Mouse (Mus musculus) intestine, embryonic 15.5 days (tissue): Measurements from ENCODE around the gene Hectd3. TPM values are rescaled to one million over a fixed set of nuclear protein-coding genes. Genes with fewer than 3 reads are reported as not detected.

ENCODE experiments used
- ATAC-seq: fragments of 200-750 bp; cut with Nextera tagmentation; 2 replicates; pipeline ENCODE4 v1.8.0; 2017; ENCODE audit warnings: moderate TSS enrichment, moderate library complexity
- H3K27ac ChIP-seq: fragments of 300-500 bp; sonication (generic); 2 replicates; pipeline ENCODE4 v1.5.1; 2015; ENCODE audit warnings: mild to moderate bottlenecking, inconsistent platforms
- H3K27me3 ChIP-seq: fragments of 300-500 bp; sonication (generic); replicated peaks from 2 replicates; pipeline ENCODE4 v1.6.1; 2015; ENCODE audit warnings: inconsistent platforms
- H3K36me3 ChIP-seq: fragments of 300-500 bp; sonication (generic); 2 replicates; pipeline ENCODE4 v1.6.1; 2015; ENCODE audit warnings: inconsistent platforms
- H3K4me1 ChIP-seq: fragments of 300-500 bp; sonication (generic); replicated peaks from 2 replicates; pipeline ENCODE4 v1.6.1; 2015; ENCODE audit warnings: inconsistent platforms
- H3K4me2 ChIP-seq: fragments of 300-500 bp; sonication (generic); replicated peaks from 2 replicates; pipeline ENCODE4 v1.6.1; 2015; ENCODE audit warnings: mild to moderate bottlenecking, inconsistent platforms
- H3K4me3 ChIP-seq: fragments of 300-500 bp; sonication (generic); replicated peaks from 2 replicates; pipeline ENCODE4 v1.5.1; 2015; ENCODE audit warnings: inconsistent platforms
- H3K9ac ChIP-seq: fragments of 300-500 bp; sonication (generic); 2 replicates; pipeline ENCODE4 v1.6.1; 2015; ENCODE audit warnings: inconsistent platforms
- H3K9me3 ChIP-seq: fragments of 300-500 bp; sonication (generic); 2 replicates; pipeline ENCODE4 v1.6.1; 2016; ENCODE audit warnings: inconsistent platforms
- WGBS: fragments of 180-500 bp; shearing (Covaris S2); methylation state at CpG from one replicate; pipeline ENCODE4 v1.1.7; 2015; 5-methylcytosine and 5-hydroxymethylcytosine counted together
- polyA plus RNA-seq: library from polyadenylated mRNA; unstranded; fragments of >200 nt; fragmentation: Nextera tagmentation; extraction: Ambion mirVana; gene quantifications from 2 replicates; pipeline ENCODE4 v1.2.1, GENCODE M21; 2015

Hectd3 gene
- 12.6 TPM in 2 replicates for polyA plus RNA-seq

- Histone ChIP-seq H3K4me1 (peaks cover 28% of the 10 kb centered on the region), H3K27me3 (no peaks in the 10 kb centered on the region), H3K9me3 (no peaks in the 10 kb centered on the region), H3K4me3 (peak within 1 kb of the TSS; percentile 99), H3K9ac (peak within 1 kb of the TSS; percentile 85), H3K4me2 (peak within 1 kb of the TSS; percentile 96), H3K27ac (peak within 1 kb of the TSS; percentile 80), H3K36me3 (peaks cover 3% of the 10 kb centered on the region; the same call in 1 of the 2 replicates)
- peak; percentile 73 for ATAC-seq
- WGBS, result under 1% methylated on average over 58 of the region's 58 CpGs
Measured at GRCm38 (mm10) chr4:116995131-116995797, at the start of gene Hectd3. Gene Hectd3 (plus strand): TSS chr4:116995317.

DNA sequence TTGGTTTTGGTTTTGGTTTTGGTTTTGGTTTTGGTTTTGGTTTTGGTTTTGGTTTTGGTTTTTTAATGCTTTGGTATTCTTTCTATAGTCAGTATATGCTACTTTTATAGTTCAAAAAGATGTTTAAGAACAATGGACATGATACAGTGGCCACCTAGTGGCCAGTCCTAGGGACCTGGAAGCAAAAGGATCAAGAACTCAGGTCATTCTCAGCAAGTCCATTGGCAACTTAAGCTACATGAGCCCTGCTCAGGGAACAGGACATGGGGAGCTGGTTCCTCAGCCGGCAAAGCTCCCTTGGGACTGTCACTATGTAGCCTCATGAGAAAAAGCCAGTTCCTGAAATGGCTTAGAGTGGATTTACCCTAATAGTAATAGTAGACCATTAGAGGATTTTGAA lies 43.5 kb upstream of the Hectd3 start:
- no peaks in the 10 kb centered on the region for H3K36me3 ChIP-seq
- H3K27ac ChIP-seq, result no peak overlapping the region
- no peak overlapping the region for H3K4me3 ChIP-seq
- H3K4me1 ChIP-seq, result no peaks in the 10 kb centered on the region
- 58% methylated on average over 1 of the region's 1 CpGs for WGBS
- no peak overlapping the region for H3K9ac ChIP-seq
- no peaks in the 10 kb centered on the region for H3K9me3 ChIP-seq
- no peaks in the 10 kb centered on the region for H3K27me3 ChIP-seq
- H3K4me2 ChIP-seq, result no peak overlapping the region
- ATAC-seq, result no peak

DNA sequence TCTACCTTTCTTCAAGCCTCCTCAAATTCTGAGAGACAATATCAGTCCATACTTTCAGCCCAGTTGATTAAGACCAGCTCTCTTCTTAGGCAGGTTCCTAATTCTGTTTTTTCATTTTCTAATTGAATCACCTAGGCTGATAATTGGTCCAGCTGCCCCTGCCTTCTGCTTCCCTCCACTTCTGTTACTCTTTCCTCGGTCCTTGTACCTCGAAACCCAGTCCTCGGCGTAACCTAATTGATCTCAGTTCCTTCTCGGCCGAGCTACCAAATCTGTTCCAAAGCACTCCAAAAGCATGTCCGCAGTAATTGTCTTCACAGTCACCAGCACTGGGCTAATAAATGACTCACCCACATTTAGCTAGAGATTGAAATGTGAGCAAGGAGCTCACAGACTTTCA lies 40.2 kb upstream of the Hectd3 start:
- Histone ChIP-seq H3K36me3 (no peaks in the 10 kb centered on the region), H3K27ac (no peak overlapping the region), H3K27me3 (no peaks in the 10 kb centered on the region), H3K9ac (no peak overlapping the region), H3K4me3 (no peak overlapping the region), H3K9me3 (no peaks in the 10 kb centered on the region), H3K4me2 (no peak overlapping the region), H3K4me1 (no peaks in the 10 kb centered on the region)
- WGBS, result 83% methylated on average over 7 of the region's 7 CpGs
- no peak for ATAC-seq

GRCm38 (mm10) chr4:116976503-116976902 lies 18.6 kb upstream of the Hectd3 start:
- Histone ChIP-seq H3K9ac (no peak overlapping the region), H3K36me3 (no peaks in the 10 kb centered on the region), H3K9me3 (no peaks in the 10 kb centered on the region), H3K4me1 (no peaks in the 10 kb centered on the region), H3K27ac (no peak overlapping the region), H3K4me2 (no peak overlapping the region), H3K27me3 (no peaks in the 10 kb centered on the region), H3K4me3 (no peak overlapping the region)
- ATAC-seq, result no peak
- WGBS, result 64% methylated on average over 2 of the region's 2 CpGs

- Histone ChIP-seq H3K27ac (no peak overlapping the region), H3K4me3 (no peak overlapping the region), H3K4me2 (no peak overlapping the region), H3K9ac (no peak overlapping the region), H3K4me1 (no peaks in the 10 kb centered on the region), H3K9me3 (no peaks in the 10 kb centered on the region), H3K27me3 (no peaks in the 10 kb centered on the region), H3K36me3 (no peaks in the 10 kb centered on the region)
- 86% methylated on average over 7 of the region's 7 CpGs for WGBS
- ATAC-seq, result no peak
Measured at GRCm38 (mm10) chr4:116985681-116986080, 9.4 kb upstream of the Hectd3 start.

DNA sequence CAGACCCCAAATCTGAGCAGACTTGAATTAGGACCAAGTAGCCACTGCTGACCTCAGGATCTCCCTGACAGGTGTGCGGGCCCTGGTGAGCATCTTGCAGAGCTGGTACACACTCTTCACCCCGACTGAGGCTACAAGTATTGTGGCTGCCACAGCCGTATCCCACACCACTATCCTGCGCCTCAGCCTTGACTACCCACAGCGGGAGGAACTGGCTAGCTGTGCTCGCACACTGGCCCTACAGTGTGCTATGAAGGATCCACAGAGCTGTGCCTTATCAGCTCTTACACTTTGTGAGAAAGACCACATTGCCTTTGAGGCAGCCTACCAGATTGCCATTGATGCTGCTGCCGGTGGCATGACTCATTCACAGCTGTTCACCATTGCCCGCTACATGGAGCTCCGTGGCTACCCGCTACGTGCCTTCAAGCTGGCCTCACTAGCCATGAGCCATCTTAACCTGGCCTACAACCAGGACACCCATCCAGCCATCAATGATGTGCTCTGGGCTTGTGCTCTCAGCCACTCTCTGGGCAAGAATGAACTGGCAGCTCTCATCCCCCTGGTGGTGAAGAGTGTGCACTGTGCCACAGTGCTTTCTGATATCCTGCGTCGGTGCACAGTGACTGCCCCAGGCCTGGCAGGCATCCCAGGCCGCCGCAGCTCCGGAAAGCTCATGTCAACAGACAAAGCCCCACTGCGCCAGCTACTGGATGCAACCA lies 8.6 kb upstream of the Hectd3 start:
- ATAC-seq, result peak; percentile 73
- WGBS, result 63% methylated on average over 17 of the region's 17 CpGs
- H3K9ac ChIP-seq, result no peak overlapping the region

DNA sequence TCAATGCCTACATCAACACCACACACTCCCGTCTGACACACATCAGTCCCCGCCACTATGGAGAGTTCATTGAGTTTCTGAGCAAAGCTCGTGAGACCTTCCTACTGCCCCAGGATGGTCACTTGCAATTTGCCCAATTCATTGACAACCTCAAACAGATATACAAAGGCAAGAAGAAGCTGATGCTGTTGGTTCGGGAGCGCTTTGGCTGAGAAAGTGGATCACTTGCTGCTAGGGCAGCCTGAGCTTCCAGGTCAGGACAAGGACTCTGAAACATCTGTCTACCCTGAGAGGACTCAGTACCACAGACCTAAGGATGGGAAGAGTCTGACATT lies 8.0 kb upstream of the Hectd3 start:
- Histone ChIP-seq H3K9ac (no peak overlapping the region), H3K36me3 (no peaks in the 10 kb centered on the region), H3K4me3 (no peak overlapping the region), H3K27me3 (no peaks in the 10 kb centered on the region), H3K9me3 (no peaks in the 10 kb centered on the region), H3K27ac (no peak overlapping the region), H3K4me2 (no peak overlapping the region), H3K4me1 (no peaks in the 10 kb centered on the region)
- WGBS, result 79% methylated on average over 5 of the region's 5 CpGs
- no peak for ATAC-seq

More for the DNA sequence above, 8.6 kb upstream of the Hectd3 start:
- no peaks in the 10 kb centered on the region for H3K27me3 ChIP-seq
- H3K4me2 ChIP-seq, result no peak overlapping the region
- H3K4me1 ChIP-seq, result no peaks in the 10 kb centered on the region
- no peaks in the 10 kb centered on the region for H3K36me3 ChIP-seq
- H3K4me3 ChIP-seq, result no peak overlapping the region
- H3K9me3 ChIP-seq, result no peaks in the 10 kb centered on the region
- H3K27ac ChIP-seq, result no peak overlapping the region

DNA sequence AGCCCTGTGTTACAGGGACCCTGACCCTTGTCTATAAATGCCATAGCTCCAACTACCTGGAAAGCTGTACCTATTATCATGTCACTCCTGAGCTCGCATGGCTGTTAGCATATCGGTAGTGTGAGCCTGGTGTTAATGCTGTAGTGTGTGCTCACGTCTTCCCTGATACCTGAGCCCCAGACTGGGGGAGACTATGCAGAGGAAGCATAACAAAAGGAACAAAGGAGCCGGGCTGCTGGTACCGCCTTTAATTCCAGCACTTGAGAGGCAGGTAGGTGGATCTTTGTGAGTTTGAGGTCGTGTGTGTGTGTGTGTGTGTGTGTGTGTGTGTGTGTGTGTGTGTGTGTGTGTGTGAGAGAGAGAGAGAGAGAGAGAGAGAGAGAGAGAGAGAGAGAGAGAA lies 5.4 kb upstream of the Hectd3 start:
- H3K27me3 ChIP-seq, result no peaks in the 10 kb centered on the region
- peaks cover 12% of the 10 kb centered on the region for H3K4me1 ChIP-seq
- H3K27ac ChIP-seq, result no peak overlapping the region
- WGBS, result 68% methylated on average over 6 of the region's 6 CpGs
- no peak overlapping the region for H3K9ac ChIP-seq
- ATAC-seq, result no peak
- no peak overlapping the region for H3K4me3 ChIP-seq
- no peaks in the 10 kb centered on the region for H3K9me3 ChIP-seq
- H3K4me2 ChIP-seq, result no peak overlapping the region
- no peaks in the 10 kb centered on the region for H3K36me3 ChIP-seq

DNA sequence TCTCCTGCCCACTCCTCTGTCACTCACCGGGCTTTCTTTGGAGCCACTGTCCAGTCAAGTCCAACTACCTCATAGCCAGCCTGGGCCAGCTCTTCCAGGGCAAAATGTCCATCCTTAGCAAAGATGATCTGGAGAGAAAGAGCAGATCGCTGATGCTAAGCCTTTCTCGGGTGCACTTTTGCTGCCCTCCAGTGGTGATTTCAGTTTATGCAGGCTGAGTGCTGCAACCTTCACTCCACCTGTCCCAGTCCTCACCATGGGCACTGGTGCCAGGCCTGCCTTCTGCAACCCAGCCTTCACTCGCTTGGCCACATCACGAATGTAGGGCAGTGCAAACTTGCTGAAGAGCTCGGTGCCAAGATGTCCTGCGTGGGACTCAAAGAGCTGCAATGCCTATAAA lies 3.8 kb upstream of the Hectd3 start:
- Histone ChIP-seq H3K4me1 (peaks cover 25% of the 10 kb centered on the region), H3K9ac (no peak overlapping the region), H3K36me3 (no peaks in the 10 kb centered on the region), H3K27ac (no peak overlapping the region), H3K4me3 (no peak overlapping the region), H3K27me3 (no peaks in the 10 kb centered on the region), H3K4me2 (no peak overlapping the region), H3K9me3 (no peaks in the 10 kb centered on the region)
- no peak for ATAC-seq
- 9% methylated on average over 7 of the region's 7 CpGs for WGBS

DNA sequence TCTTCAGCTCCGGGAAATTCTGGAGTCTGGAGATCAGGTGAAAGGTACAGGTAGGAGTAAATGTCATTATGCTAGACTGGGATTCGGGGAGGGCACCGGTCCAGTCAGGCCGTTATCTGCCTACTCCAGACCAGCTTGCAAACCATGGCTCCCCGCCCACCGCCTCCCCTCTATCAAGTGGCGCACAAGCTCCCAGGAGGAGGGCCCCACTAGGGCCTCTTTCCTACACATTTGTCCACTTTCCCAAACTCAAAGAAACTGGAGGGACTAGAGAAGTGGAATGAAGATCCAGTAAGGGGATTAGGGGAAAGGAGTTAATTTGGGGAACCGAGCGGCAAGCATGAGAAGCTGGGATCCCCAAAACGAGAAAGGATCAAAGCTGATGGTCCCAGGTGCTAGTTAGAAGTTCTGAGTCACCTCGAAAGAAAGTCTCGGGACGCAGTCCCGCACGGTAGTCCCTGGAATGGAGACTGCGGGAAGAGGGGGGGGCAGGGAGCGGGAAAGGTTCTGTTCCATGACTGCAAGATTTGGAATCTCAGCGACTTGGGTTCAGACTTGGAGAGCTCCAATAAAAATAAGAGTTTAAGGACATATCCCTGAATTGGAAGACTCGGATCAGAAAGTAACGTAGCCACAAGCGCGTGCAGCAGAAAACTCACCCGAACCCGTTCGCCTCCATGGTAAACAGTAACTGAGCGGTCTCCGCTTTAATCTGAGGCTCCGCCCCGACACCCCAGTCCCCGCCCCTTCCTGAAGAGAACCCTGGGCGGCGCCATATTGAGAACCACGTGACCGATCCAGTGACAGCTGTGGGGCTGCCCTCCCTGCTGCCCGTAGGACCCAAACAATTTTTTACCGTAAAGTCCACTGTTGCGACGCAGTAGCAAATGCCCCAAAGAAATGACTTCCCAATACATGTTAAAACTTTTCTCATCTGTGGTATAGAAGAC lies 1.2 kb upstream of the Hectd3 start, which contains the start of gene Urod:
Urod (minus strand) TSS at position 742 of the 950 bp plus-strand sequence.
- peak within 1 kb of the TSS; percentile 85 for H3K9ac ChIP-seq
- peak within 1 kb of the TSS; percentile 96 for H3K4me2 ChIP-seq
- H3K9me3 ChIP-seq, result no peaks in the 10 kb centered on the region
- peaks cover 3% of the 10 kb centered on the region; the same call in 1 of the 2 replicates for H3K36me3 ChIP-seq
- WGBS, result under 1% methylated on average over 38 of the region's 38 CpGs
- H3K4me1 ChIP-seq, result peaks cover 28% of the 10 kb centered on the region
- no peaks in the 10 kb centered on the region for H3K27me3 ChIP-seq
- peak; percentile 94 for ATAC-seq
- H3K27ac ChIP-seq, result peak within 1 kb of the TSS; percentile 80
- H3K4me3 ChIP-seq, result peak within 1 kb of the TSS; percentile 99

DNA sequence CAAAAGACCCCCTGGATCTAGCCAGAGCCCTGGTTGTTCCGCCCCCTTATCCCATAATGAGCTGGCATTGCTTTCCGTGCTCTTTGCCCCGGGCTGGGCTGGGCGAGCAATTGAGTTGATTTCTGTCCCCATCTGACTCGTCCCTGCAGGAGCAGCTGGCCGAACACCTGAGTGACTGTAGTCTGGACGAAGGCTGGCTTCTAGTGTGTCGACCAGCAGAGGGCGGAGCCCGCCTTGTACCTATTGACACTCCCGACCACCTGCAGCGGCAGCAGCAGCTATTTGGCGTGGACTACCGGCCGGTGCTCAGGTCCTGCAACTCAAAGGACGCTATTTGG lies 650 bp downstream of the Hectd3 start:
- H3K36me3 ChIP-seq, result peaks cover 3% of the 10 kb centered on the region; the same call in 1 of the 2 replicates
- peak overlapping the region; percentile 80; the same call in 1 of the 2 replicates for H3K27ac ChIP-seq
- H3K4me3 ChIP-seq, result peak overlapping the region; percentile 99
- H3K9ac ChIP-seq, result peak overlapping the region; percentile 85
- H3K4me2 ChIP-seq, result peak overlapping the region; percentile 96
- peak; percentile 71 for ATAC-seq
- H3K4me1 ChIP-seq, result peaks cover 28% of the 10 kb centered on the region
- under 1% methylated on average over 16 of the region's 16 CpGs for WGBS
- no peaks in the 10 kb centered on the region for H3K9me3 ChIP-seq
- H3K27me3 ChIP-seq, result no peaks in the 10 kb centered on the region

DNA sequence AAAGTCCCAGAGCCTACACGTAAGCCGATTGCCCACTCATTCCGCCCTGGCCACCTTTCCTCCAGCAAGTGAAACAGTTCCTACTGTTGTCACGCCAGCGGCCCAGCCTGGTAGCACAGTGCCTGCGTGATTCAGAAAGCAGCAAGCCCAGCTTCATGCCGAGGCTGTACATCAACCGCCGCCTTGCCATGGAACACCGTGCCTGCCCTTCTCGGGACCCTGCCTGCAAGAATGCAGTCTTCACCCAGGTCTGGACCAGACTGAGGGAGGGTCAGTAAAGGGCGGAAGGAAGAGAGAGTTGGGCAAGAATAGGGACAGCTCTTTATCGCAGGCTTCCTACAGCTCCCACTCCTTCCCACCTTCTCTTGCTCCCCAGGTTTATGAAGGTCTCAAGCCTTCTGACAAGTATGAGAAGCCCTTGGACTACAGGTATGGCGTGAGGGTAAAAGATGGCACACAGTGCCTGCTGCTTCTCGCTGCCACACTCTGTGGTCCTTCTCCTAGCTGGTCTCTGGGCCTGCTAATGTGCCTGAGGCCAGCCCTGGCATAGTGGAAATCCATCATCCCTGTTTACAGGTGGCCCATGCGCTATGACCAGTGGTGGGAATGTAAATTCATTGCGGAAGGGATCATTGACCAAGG lies 4.5 kb downstream of the Hectd3 start:
- Histone ChIP-seq H3K4me1 (peaks cover 20% of the 10 kb centered on the region), H3K4me2 (no peak overlapping the region), H3K27me3 (no peaks in the 10 kb centered on the region), H3K36me3 (peaks cover 11% of the 10 kb centered on the region), H3K4me3 (no peak overlapping the region), H3K9me3 (no peaks in the 10 kb centered on the region), H3K9ac (no peak overlapping the region), H3K27ac (no peak overlapping the region)
- no peak for ATAC-seq
- WGBS, result 92% methylated on average over 17 of the region's 17 CpGs
